Mouse (Mus musculus) ES-Bruce4 (cell line): ENCODE measurements at regions not wholly inside any gene's neighbourhood (a gene's known extent, or its start where the extent isn't known, plus 50 kb on each side); places are given as distances from the start of the nearest gene placed in this dataset.

Experiments
- CTCF ChIP-seq: IDR thresholded peaks from one replicate; pipeline ENCODE4 v1.8.1; 2011; ENCODE audit warnings: low read depth, low read length
- EP300 ChIP-seq: IDR thresholded peaks from 2 replicates; pipeline ENCODE4 v1.6.1; 2011; ENCODE audit warnings: low read depth, low read length; ENCODE audit not compliant: insufficient read depth
- POLR2A ChIP-seq: IDR thresholded peaks from one replicate; pipeline ENCODE4 v1.8.1; 2011; ENCODE audit warnings: low read length; ENCODE audit not compliant: insufficient read depth

- TF ChIP-seq CTCF (no peak), EP300 (no peak), POLR2A (no peak)
These were observed 210.9 kb upstream of the Kit start for GRCm38 (mm10) chr5:75363832-75364231.
